Mouse (Mus musculus) kidney, adult 2 months (tissue): ENCODE data around the gene Gm813. TPM values are rescaled to one million over a fixed set of nuclear protein-coding genes. Genes with fewer than 3 reads are reported as not detected.

Experiments
- DNase-seq: peaks from one replicate; pipeline ENCODE4 v3.0.0; 2021
- H3K27ac ChIP-seq: fragments of 200-500 bp; 2 replicates; pipeline ENCODE4 v1.5.1; 2012; ENCODE audit warnings: low read depth, low read length, control low read depth, inconsistent platforms; ENCODE audit not compliant: insufficient read depth
- H3K27me3 ChIP-seq: fragments of 200-500 bp; replicated peaks from 2 replicates; pipeline ENCODE4 v1.6.1; 2012; ENCODE audit warnings: mild to moderate bottlenecking, moderate library complexity, low read length, inconsistent platforms; ENCODE audit not compliant: control insufficient read depth, insufficient read depth
- H3K36me3 ChIP-seq: fragments of 200-500 bp; 2 replicates; pipeline ENCODE4 v1.6.1; 2012; ENCODE audit warnings: mild to moderate bottlenecking, moderate library complexity, low read length, inconsistent platforms; ENCODE audit not compliant: control insufficient read depth, insufficient read depth
- H3K4me1 ChIP-seq: fragments of 200-500 bp; 2 replicates; pipeline ENCODE4 v1.6.1; 2011; ENCODE audit warnings: low read length; ENCODE audit not compliant: control insufficient read depth, insufficient read depth
- H3K4me3 ChIP-seq: fragments of 200-500 bp; 2 replicates; pipeline ENCODE4 v1.5.1; 2011; ENCODE audit warnings: mild to moderate bottlenecking, low read depth, low read length, control low read depth; ENCODE audit not compliant: insufficient read depth
- CTCF ChIP-seq: fragments of 200-500 bp; conservative IDR thresholded peaks from 2 replicates; pipeline ENCODE4 v1.5.1; 2011; ENCODE audit warnings: low read depth, mild to moderate bottlenecking, control low read depth, low read length, moderate library complexity, mixed read lengths; ENCODE audit not compliant: insufficient read depth, insufficient read length
- POLR2A ChIP-seq: fragments of 200-500 bp; IDR thresholded peaks from one replicate; pipeline ENCODE4 v1.6.1; 2011; ENCODE audit warnings: low read depth, low read length, control low read depth
- WGBS: fragments of 180-500 bp; shearing (Covaris S2); methylation state at CpG from one replicate; pipeline ENCODE4 v1.1.7; 2018; 5-methylcytosine and 5-hydroxymethylcytosine counted together
- polyA plus RNA-seq: library from polyadenylated mRNA; depleted of rRNA; stranded (reverse); fragments of >200 nt; gene quantifications from 2 replicates; pipeline ENCODE4 v1.2.3, GENCODE M21; 2012

Gene Gm813
- polyA plus RNA-seq, 1 experiment: not detected

GRCm38 (mm10) chr16:58628336-58628680, 11.5 kb upstream of the Gm813 start:
- WGBS: 96% methylated on average over 2 of the region's 2 CpGs
- no peak for TF ChIP-seq CTCF
- TF ChIP-seq POLR2A: no peak
- no peak overlapping the region for H3K4me3 ChIP-seq
- no peaks in the 10 kb centered on the region for H3K27me3 ChIP-seq
- H3K36me3 ChIP-seq: no peaks in the 10 kb centered on the region
- DNase-seq: no peak
- H3K27ac ChIP-seq: no peak overlapping the region
- H3K4me1 ChIP-seq: no peaks in the 10 kb centered on the region

- 92% methylated on average over 4 of the region's 4 CpGs for WGBS
- Histone ChIP-seq H3K4me3 (no peak overlapping the region), H3K4me1 (no peaks in the 10 kb centered on the region), H3K27me3 (no peaks in the 10 kb centered on the region), H3K36me3 (no peaks in the 10 kb centered on the region), H3K27ac (no peak overlapping the region)
- TF ChIP-seq CTCF (no peak), POLR2A (no peak)
- DNase-seq: no peak
Measured at GRCm38 (mm10) chr16:58627597-58628335, 11.0 kb upstream of the Gm813 start.

GRCm38 (mm10) chr16:58623944-58624343, 7.2 kb upstream of the Gm813 start:
- WGBS: 55% methylated on average over 6 of the region's 6 CpGs
- no peaks in the 10 kb centered on the region for H3K36me3 ChIP-seq

DNA sequence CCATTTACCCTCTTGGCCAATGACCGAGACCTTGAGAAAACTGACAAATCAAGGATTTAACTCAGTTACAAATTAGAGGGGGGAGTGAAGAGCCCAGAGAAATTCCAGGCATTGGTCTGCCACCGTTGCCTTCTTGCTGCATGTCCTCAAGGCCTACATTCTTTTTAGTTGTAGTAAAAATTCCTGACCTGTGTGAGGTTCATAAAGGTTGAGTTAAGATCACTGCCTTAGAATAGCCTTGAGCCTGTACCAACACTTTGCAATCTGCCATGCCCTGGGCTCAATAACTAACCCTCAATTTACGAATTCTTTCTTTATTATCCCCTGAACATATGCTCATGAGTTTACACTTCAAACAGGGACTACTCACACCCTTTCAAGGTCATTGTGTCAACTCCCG, 6.3 kb upstream of the Gm813 start:
- Histone ChIP-seq H3K4me1 (no peaks in the 10 kb centered on the region), H3K27ac (peak overlapping the region; percentile 72), H3K4me3 (no peak overlapping the region), H3K27me3 (no peaks in the 10 kb centered on the region), H3K36me3 (no peaks in the 10 kb centered on the region)
- WGBS: 56% methylated on average over 4 of the region's 4 CpGs
- TF ChIP-seq CTCF (no peak), POLR2A (no peak)
- peak; percentile 56 for DNase-seq

More at GRCm38 (mm10) chr16:58623944-58624343, 7.2 kb upstream of the Gm813 start:
- TF ChIP-seq CTCF: peak; percentile 54
- TF ChIP-seq POLR2A: no peak
- H3K27me3 ChIP-seq: no peaks in the 10 kb centered on the region
- H3K4me3 ChIP-seq: no peak overlapping the region
- no peaks in the 10 kb centered on the region for H3K4me1 ChIP-seq
- peak; percentile 66 for DNase-seq
- no peak overlapping the region for H3K27ac ChIP-seq

DNA sequence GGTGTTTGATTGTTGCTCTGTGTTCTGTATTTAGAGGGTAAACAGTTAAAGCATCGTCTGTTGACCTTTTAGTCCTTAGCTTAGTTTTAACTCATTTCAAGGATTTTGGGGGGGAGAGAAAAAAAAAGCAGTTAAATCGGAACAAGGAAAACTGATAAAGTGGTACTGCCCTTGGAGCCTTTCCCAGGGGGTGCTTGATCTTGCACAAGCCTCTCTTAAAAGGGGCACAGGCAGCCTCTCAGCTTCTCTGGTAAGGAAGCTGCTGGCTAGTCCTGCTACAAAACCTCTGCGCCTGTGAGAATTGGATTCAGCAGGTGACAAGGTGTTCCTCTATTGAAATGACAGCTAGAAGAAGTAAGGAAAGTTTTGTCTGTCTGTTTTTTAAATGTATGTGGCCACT, 5.6 kb upstream of the Gm813 start:
- Histone ChIP-seq H3K27me3 (no peaks in the 10 kb centered on the region), H3K27ac (no peak overlapping the region), H3K4me1 (no peaks in the 10 kb centered on the region), H3K36me3 (no peaks in the 10 kb centered on the region), H3K4me3 (no peak overlapping the region)
- DNase-seq: no peak
- TF ChIP-seq POLR2A (no peak), CTCF (no peak)
- 76% methylated on average over 3 of the region's 3 CpGs for WGBS

- no peak for TF ChIP-seq POLR2A
- TF ChIP-seq CTCF: no peak
- DNase-seq: no peak
- H3K36me3 ChIP-seq: no peaks in the 10 kb centered on the region
- H3K27ac ChIP-seq: no peak overlapping the region
- H3K4me3 ChIP-seq: no peak overlapping the region
- H3K4me1 ChIP-seq: no peaks in the 10 kb centered on the region
- no peaks in the 10 kb centered on the region for H3K27me3 ChIP-seq
Measured at GRCm38 (mm10) chr16:58617346-58617745, 568 bp upstream of the Gm813 start.

GRCm38 (mm10) chr16:58612969-58613368, 3.8 kb downstream of the Gm813 start:
- TF ChIP-seq CTCF (no peak), POLR2A (no peak)
- no peak overlapping the region for H3K27ac ChIP-seq

DNA sequence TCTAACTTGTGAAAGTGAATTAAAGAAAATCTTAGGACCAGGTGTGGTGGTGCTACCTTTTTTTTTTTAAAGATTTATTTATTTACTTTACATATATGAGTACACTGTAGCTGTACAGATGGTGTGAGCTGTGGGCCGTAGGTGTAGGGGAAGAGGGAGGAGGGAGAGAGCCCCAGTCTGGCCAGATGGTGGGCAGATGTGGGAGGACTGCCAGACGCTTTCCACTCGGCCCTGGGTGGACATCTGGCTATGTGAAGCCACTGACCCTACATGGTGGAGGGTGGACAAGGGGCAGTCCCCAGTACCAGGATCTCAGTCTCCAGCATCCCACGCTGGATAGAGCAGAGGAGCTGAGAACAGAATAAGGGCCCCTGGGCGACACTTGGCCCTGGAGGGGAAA, 9.7 kb downstream of the Gm813 start:
- no peaks in the 10 kb centered on the region for H3K4me1 ChIP-seq
- no peaks in the 10 kb centered on the region for H3K27me3 ChIP-seq
- H3K4me3 ChIP-seq: no peak overlapping the region
- H3K36me3 ChIP-seq: no peaks in the 10 kb centered on the region
- 74% methylated on average over 5 of the region's 5 CpGs for WGBS
- no peak overlapping the region for H3K27ac ChIP-seq
- no peak for TF ChIP-seq POLR2A
- TF ChIP-seq CTCF: no peak
- no peak for DNase-seq

More at GRCm38 (mm10) chr16:58612969-58613368, 3.8 kb downstream of the Gm813 start:
- DNase-seq: no peak
- Histone ChIP-seq H3K4me3 (no peak overlapping the region), H3K4me1 (no peaks in the 10 kb centered on the region), H3K27me3 (no peaks in the 10 kb centered on the region), H3K36me3 (no peaks in the 10 kb centered on the region)
- WGBS: 55% methylated on average over 3 of the region's 3 CpGs
